Mouse (Mus musculus): ENCODE data around the gene D6Wsu163e. TPM values are rescaled to one million over a fixed set of nuclear protein-coding genes. Genes with fewer than 3 reads are reported as not detected.

Gene D6Wsu163e
- polyA plus RNA-seq, 1 experiment from 2014 or later: 29.8 TPM

DNA sequence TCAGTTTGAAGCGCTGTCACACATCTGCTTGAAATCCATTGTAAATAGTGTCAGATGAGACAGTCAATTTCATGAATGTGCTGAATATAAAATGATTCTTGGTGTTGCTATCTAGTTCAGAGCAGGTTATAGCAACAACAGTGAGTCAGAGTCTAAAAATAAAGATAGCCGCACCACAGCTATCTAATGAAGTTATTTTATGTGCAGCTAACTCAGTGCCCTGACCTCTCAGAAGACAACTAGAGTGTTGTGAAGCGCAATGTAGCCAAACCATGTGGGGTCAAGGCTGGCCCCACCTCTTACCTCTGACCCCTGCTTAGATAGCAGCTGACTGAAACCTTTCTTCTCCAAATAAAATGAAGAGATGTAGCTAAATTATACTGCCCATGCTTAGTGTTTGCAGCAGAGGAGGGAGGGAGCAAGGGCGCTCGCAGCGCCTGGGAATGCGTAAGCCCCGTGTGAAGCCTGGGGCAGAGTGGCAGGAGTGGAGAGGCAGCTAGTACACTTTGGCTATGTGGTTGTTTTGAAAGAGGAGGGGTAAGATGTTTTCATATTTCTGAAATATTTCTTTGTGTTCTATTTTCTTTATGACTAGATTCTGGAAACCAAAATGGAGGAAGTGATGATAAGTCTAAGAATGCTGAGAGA, 21.7 kb downstream of the D6Wsu163e start:
- H3K9ac ChIP-seq (replicated peaks): no peak overlapping the region
- H3K36me3 ChIP-seq: peaks cover 47% of the 10 kb centered on the region
- no peak overlapping the region for H3K27ac ChIP-seq (replicated peaks)
- H3K4me2 ChIP-seq (replicated peaks): no peak overlapping the region
- no peaks in the 10 kb centered on the region for H3K27me3 ChIP-seq
- WGBS: 93% methylated on average over 8 of the region's 8 CpGs
- H3K4me3 ChIP-seq: no peak overlapping the region
- no peaks in the 10 kb centered on the region for H3K4me1 ChIP-seq
- no peaks in the 10 kb centered on the region for H3K9me3 ChIP-seq
- no peak for ATAC-seq (replicated peaks)

- H3K4me3 ChIP-seq: no peak overlapping the region
- H3K27ac ChIP-seq (replicated peaks): no peak overlapping the region
- no peak overlapping the region for H3K9ac ChIP-seq (replicated peaks)
- H3K4me2 ChIP-seq (replicated peaks): no peak overlapping the region
- H3K27me3 ChIP-seq: no peaks in the 10 kb centered on the region
- no peaks in the 10 kb centered on the region for H3K4me1 ChIP-seq
- no peak for ATAC-seq (replicated peaks)
- WGBS: 91% methylated on average over 5 of the region's 5 CpGs
- no peaks in the 10 kb centered on the region for H3K9me3 ChIP-seq
- H3K36me3 ChIP-seq: peaks cover 41% of the 10 kb centered on the region
Observed at GRCm38 (mm10) chr6:126962709-126963108, 22.9 kb downstream of the D6Wsu163e start.

- H3K36me3 ChIP-seq: peaks cover 36% of the 10 kb centered on the region; the same call in 1 of the 2 replicates
Observed at GRCm38 (mm10) chr6:126963426-126963825, 23.7 kb downstream of the D6Wsu163e start.

GRCm38 (mm10) chr6:126966241-126967026, 26.7 kb downstream of the D6Wsu163e start:
- WGBS: 91% methylated on average over 14 of the region's 14 CpGs

More at GRCm38 (mm10) chr6:126963426-126963825, 23.7 kb downstream of the D6Wsu163e start:
- WGBS: 88% methylated on average over 9 of the region's 9 CpGs
- ATAC-seq (replicated peaks): no peak
- Histone ChIP-seq H3K27ac (replicated peaks) (no peak overlapping the region), H3K9ac (replicated peaks) (no peak overlapping the region), H3K9me3 (no peaks in the 10 kb centered on the region), H3K4me1 (no peaks in the 10 kb centered on the region), H3K4me2 (replicated peaks) (no peak overlapping the region), H3K27me3 (no peaks in the 10 kb centered on the region), H3K4me3 (no peak overlapping the region)

GRCm38 (mm10) chr6:126981539-126982234, 41.9 kb downstream of the D6Wsu163e start:
- Histone ChIP-seq H3K9me3 (no peaks in the 10 kb centered on the region), H3K4me3 (no peak overlapping the region), H3K36me3 (no peaks in the 10 kb centered on the region), H3K9ac (replicated peaks) (no peak overlapping the region), H3K27ac (replicated peaks) (no peak overlapping the region), H3K27me3 (no peaks in the 10 kb centered on the region), H3K4me1 (no peaks in the 10 kb centered on the region), H3K4me2 (replicated peaks) (no peak overlapping the region)
- WGBS: 76% methylated on average over 5 of the region's 5 CpGs
- no peak for ATAC-seq (replicated peaks)

More at GRCm38 (mm10) chr6:126966241-126967026, 26.7 kb downstream of the D6Wsu163e start:
- Histone ChIP-seq H3K36me3 (peaks cover 34% of the 10 kb centered on the region; the same call in 1 of the 2 replicates), H3K4me2 (replicated peaks) (no peak overlapping the region), H3K4me3 (no peak overlapping the region), H3K9me3 (no peaks in the 10 kb centered on the region), H3K27ac (replicated peaks) (no peak overlapping the region), H3K4me1 (no peaks in the 10 kb centered on the region), H3K27me3 (no peaks in the 10 kb centered on the region), H3K9ac (replicated peaks) (no peak overlapping the region)
- no peak for ATAC-seq (replicated peaks)

GRCm38 (mm10) chr6:126993676-126994075, 53.9 kb downstream of the D6Wsu163e start:
- no peak for ATAC-seq (replicated peaks)
- 63% methylated on average over 2 of the region's 2 CpGs for WGBS
- H3K4me3 ChIP-seq: no peak overlapping the region
- no peaks in the 10 kb centered on the region for H3K9me3 ChIP-seq
- no peaks in the 10 kb centered on the region for H3K4me1 ChIP-seq
- H3K27ac ChIP-seq (replicated peaks): no peak overlapping the region
- no peak overlapping the region for H3K9ac ChIP-seq (replicated peaks)
- no peaks in the 10 kb centered on the region for H3K27me3 ChIP-seq
- H3K4me2 ChIP-seq (replicated peaks): no peak overlapping the region
- H3K36me3 ChIP-seq: no peaks in the 10 kb centered on the region

DNA sequence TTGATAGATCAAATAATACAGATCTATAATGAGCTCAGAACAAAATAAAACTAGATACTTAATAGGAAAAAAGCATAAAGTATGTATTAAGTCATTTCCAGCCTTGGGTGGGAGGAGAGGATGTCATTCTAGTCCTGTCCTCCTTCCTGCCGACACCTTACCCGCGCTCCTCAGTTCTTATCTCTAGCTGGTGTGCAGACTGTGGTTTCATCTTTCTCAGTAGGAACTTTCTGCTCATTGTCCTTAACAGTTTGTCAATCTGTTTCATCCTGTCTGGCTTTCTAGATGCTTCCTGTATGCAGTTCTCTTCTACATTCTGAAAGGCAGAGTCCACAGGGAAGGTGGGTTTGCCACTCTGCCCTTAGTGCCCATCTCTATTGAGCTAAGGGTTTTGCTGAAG, 55.7 kb downstream of the D6Wsu163e start:
- 91% methylated on average over 3 of the region's 3 CpGs for WGBS
- Histone ChIP-seq H3K36me3 (no peaks in the 10 kb centered on the region), H3K27ac (replicated peaks) (no peak overlapping the region), H3K4me2 (replicated peaks) (no peak overlapping the region), H3K4me3 (no peak overlapping the region), H3K4me1 (no peaks in the 10 kb centered on the region), H3K9me3 (no peaks in the 10 kb centered on the region), H3K27me3 (no peaks in the 10 kb centered on the region), H3K9ac (replicated peaks) (no peak overlapping the region)
- no peak for ATAC-seq (replicated peaks)

- Histone ChIP-seq H3K4me2 (replicated peaks) (no peak overlapping the region), H3K9ac (replicated peaks) (no peak overlapping the region), H3K36me3 (no peaks in the 10 kb centered on the region), H3K9me3 (no peaks in the 10 kb centered on the region), H3K4me1 (no peaks in the 10 kb centered on the region), H3K27ac (replicated peaks) (no peak overlapping the region), H3K27me3 (no peaks in the 10 kb centered on the region), H3K4me3 (no peak overlapping the region)
- 87% methylated on average over 5 of the region's 5 CpGs for WGBS
- no peak for ATAC-seq (replicated peaks)
Observed at GRCm38 (mm10) chr6:126996399-126996798, 56.6 kb downstream of the D6Wsu163e start.

- no peaks in the 10 kb centered on the region for H3K36me3 ChIP-seq
- H3K27me3 ChIP-seq: no peaks in the 10 kb centered on the region
- H3K9me3 ChIP-seq: no peaks in the 10 kb centered on the region
- no peak overlapping the region for H3K27ac ChIP-seq (replicated peaks)
- no peaks in the 10 kb centered on the region for H3K4me1 ChIP-seq
- whole genome bisulfite sequencing: 89% methylated on average over 3 of the region's 3 CpGs
- no peak overlapping the region for H3K4me2 ChIP-seq (replicated peaks)
- ATAC-seq (replicated peaks): no peak
- H3K9ac ChIP-seq (replicated peaks): no peak overlapping the region
- no peak overlapping the region for H3K4me3 ChIP-seq
Observed at GRCm38 (mm10) chr6:127005646-127006045, 65.9 kb downstream of the D6Wsu163e start.

- WGBS: 90% methylated on average over 3 of the region's 3 CpGs
- H3K9me3 ChIP-seq: no peaks in the 10 kb centered on the region
- no peak overlapping the region for H3K9ac ChIP-seq (replicated peaks)
Observed at GRCm38 (mm10) chr6:127006551-127006950, 66.8 kb downstream of the D6Wsu163e start.

GRCm38 (mm10) chr6:127010021-127010420, 70.3 kb downstream of the D6Wsu163e start:
- no peak overlapping the region for H3K9ac ChIP-seq (replicated peaks)
- H3K4me1 ChIP-seq: no peaks in the 10 kb centered on the region
- no peaks in the 10 kb centered on the region for H3K9me3 ChIP-seq
- WGBS: 89% methylated on average over 13 of the region's 13 CpGs
- H3K27me3 ChIP-seq: no peaks in the 10 kb centered on the region
- no peak overlapping the region for H3K4me2 ChIP-seq (replicated peaks)
- no peaks in the 10 kb centered on the region for H3K36me3 ChIP-seq
- no peak for ATAC-seq (replicated peaks)
- no peak overlapping the region for H3K27ac ChIP-seq (replicated peaks)
- no peak overlapping the region for H3K4me3 ChIP-seq

More at GRCm38 (mm10) chr6:127006551-127006950, 66.8 kb downstream of the D6Wsu163e start:
- no peak for ATAC-seq (replicated peaks)
- Histone ChIP-seq H3K27ac (replicated peaks) (no peak overlapping the region), H3K4me3 (no peak overlapping the region), H3K36me3 (no peaks in the 10 kb centered on the region), H3K27me3 (no peaks in the 10 kb centered on the region), H3K4me1 (no peaks in the 10 kb centered on the region), H3K4me2 (replicated peaks) (no peak overlapping the region)

- Histone ChIP-seq H3K4me2 (replicated peaks) (no peak overlapping the region), H3K36me3 (no peaks in the 10 kb centered on the region), H3K27ac (replicated peaks) (no peak overlapping the region), H3K9ac (replicated peaks) (no peak overlapping the region), H3K27me3 (no peaks in the 10 kb centered on the region), H3K9me3 (no peaks in the 10 kb centered on the region), H3K4me3 (no peak overlapping the region), H3K4me1 (no peaks in the 10 kb centered on the region)
- no peak for ATAC-seq (replicated peaks)
- 67% methylated on average over 13 of the region's 13 CpGs for WGBS
Observed at GRCm38 (mm10) chr6:127011947-127012535, 72.3 kb downstream of the D6Wsu163e start.
